Mouse (Mus musculus) splenic B cell, adult 2 months (primary cell): ENCODE data around the gene Ern1.
A peak's percentile ranks its signal among the peaks of the same experiment; 100 is the strongest.

Experiments used
- DNase-seq: peaks from one replicate; pipeline ENCODE4 v3.0.0-alpha.2; 2011; ENCODE audit warnings: low read depth, low spot score
- H3K27me3 ChIP-seq: 2 replicates; pipeline ENCODE4 v1.6.1; 2012; ENCODE audit warnings: mild to moderate bottlenecking, low read length, moderate library complexity, mixed read lengths; ENCODE audit not compliant: control insufficient read depth, poor library complexity, insufficient read depth, severe bottlenecking
- H3K36me3 ChIP-seq: 2 replicates; pipeline ENCODE4 v1.6.1; 2012; ENCODE audit warnings: mild to moderate bottlenecking, low read length, moderate library complexity, mixed read lengths; ENCODE audit not compliant: control insufficient read depth, poor library complexity, insufficient read depth, severe bottlenecking

Ern1 gene

GRCm38 (mm10) chr11:106487733-106488115 is at the start of gene Ern1:
Gene Ern1, minus strand, starts transcription at chr11:106487852.
- DNase-seq: peak; percentile 95
- Histone ChIP-seq H3K36me3 (no peaks in the 10 kb centered on the region), H3K27me3 (no peaks in the 10 kb centered on the region)

GRCm38 (mm10) chr11:106536253-106536912 is 48.7 kb upstream of the Ern1 start:
- no peak for DNase-seq

GRCm38 (mm10) chr11:106535660-106536252 is 48.1 kb upstream of the Ern1 start:
- Histone ChIP-seq H3K27me3 (no peaks in the 10 kb centered on the region), H3K36me3 (no peaks in the 10 kb centered on the region)
- DNase-seq: no peak

More at GRCm38 (mm10) chr11:106536253-106536912, 48.7 kb upstream of the Ern1 start:
- Histone ChIP-seq H3K36me3 (no peaks in the 10 kb centered on the region), H3K27me3 (no peaks in the 10 kb centered on the region)

GRCm38 (mm10) chr11:106532248-106532790 is 44.7 kb upstream of the Ern1 start:
- Histone ChIP-seq H3K36me3 (no peaks in the 10 kb centered on the region), H3K27me3 (no peaks in the 10 kb centered on the region)
- no peak for DNase-seq

- Histone ChIP-seq H3K36me3 (no peaks in the 10 kb centered on the region), H3K27me3 (no peaks in the 10 kb centered on the region)
- DNase-seq: no peak
These were observed 42.1 kb upstream of the Ern1 start for GRCm38 (mm10) chr11:106529786-106530185.

GRCm38 (mm10) chr11:106529113-106529512 is 41.5 kb upstream of the Ern1 start:
- H3K36me3 ChIP-seq: no peaks in the 10 kb centered on the region
- no peaks in the 10 kb centered on the region for H3K27me3 ChIP-seq
- DNase-seq: no peak

GRCm38 (mm10) chr11:106527926-106528325 is 40.3 kb upstream of the Ern1 start:
- no peaks in the 10 kb centered on the region for H3K27me3 ChIP-seq
- no peaks in the 10 kb centered on the region for H3K36me3 ChIP-seq
- no peak for DNase-seq

GRCm38 (mm10) chr11:106527147-106527821 is 39.6 kb upstream of the Ern1 start:
- no peak for DNase-seq
- H3K27me3 ChIP-seq: no peaks in the 10 kb centered on the region
- H3K36me3 ChIP-seq: no peaks in the 10 kb centered on the region

- H3K36me3 ChIP-seq: no peaks in the 10 kb centered on the region
- no peaks in the 10 kb centered on the region for H3K27me3 ChIP-seq
- DNase-seq: no peak
These were observed 34.9 kb upstream of the Ern1 start for GRCm38 (mm10) chr11:106522538-106522937.

GRCm38 (mm10) chr11:106521612-106522011 is 34.0 kb upstream of the Ern1 start:
- no peak for DNase-seq
- Histone ChIP-seq H3K27me3 (no peaks in the 10 kb centered on the region), H3K36me3 (no peaks in the 10 kb centered on the region)

GRCm38 (mm10) chr11:106520404-106520803 is 32.8 kb upstream of the Ern1 start:
- Histone ChIP-seq H3K36me3 (no peaks in the 10 kb centered on the region), H3K27me3 (no peaks in the 10 kb centered on the region)
- DNase-seq: no peak

- Histone ChIP-seq H3K36me3 (no peaks in the 10 kb centered on the region), H3K27me3 (no peaks in the 10 kb centered on the region)
- DNase-seq: no peak
These were observed 31.9 kb upstream of the Ern1 start for GRCm38 (mm10) chr11:106519519-106519918.

GRCm38 (mm10) chr11:106518391-106518790 is 30.7 kb upstream of the Ern1 start:
- Histone ChIP-seq H3K36me3 (no peaks in the 10 kb centered on the region), H3K27me3 (no peaks in the 10 kb centered on the region)
- no peak for DNase-seq

- DNase-seq: no peak
- H3K36me3 ChIP-seq: no peaks in the 10 kb centered on the region
- no peaks in the 10 kb centered on the region for H3K27me3 ChIP-seq
These were observed 27.6 kb upstream of the Ern1 start for GRCm38 (mm10) chr11:106515079-106515745.

GRCm38 (mm10) chr11:106514446-106514845 is 26.8 kb upstream of the Ern1 start:
- no peaks in the 10 kb centered on the region for H3K36me3 ChIP-seq
- DNase-seq: no peak

More at GRCm38 (mm10) chr11:106514446-106514845, 26.8 kb upstream of the Ern1 start:
- no peaks in the 10 kb centered on the region for H3K27me3 ChIP-seq
